In genomic region chr8:107403038-107403781, GRCm38 (mm10) we compare ENCODE assay signal across 8 mouse cellular contexts. TPM values are rescaled to one million over a fixed set of nuclear protein-coding genes. Genes with fewer than 3 reads are reported as not detected.
DNase-seq lines count a peak whose midpoint lies in the region; ATAC-seq and TF ChIP-seq lines count a peak whose summit lies in the region.

Gene Nqo1, minus strand, starts transcription at chr8:107403206.

- 16% methylated on average over 22 of the region's 22 CpGs for WGBS in heart, embryonic 11.5 days (ENCODE audit: insufficient replicate concordance)
- WGBS in kidney, embryonic 15.5 days = 8% methylated on average over 22 of the region's 22 CpGs
- 9% methylated on average over 22 of the region's 22 CpGs for WGBS in limb, embryonic 15.5 days
- WGBS in midbrain, postnatal 0 days = 10% methylated on average over 22 of the region's 22 CpGs

- H3K36me3 ChIP-seq in erythroblast, embryonic 14.5 days (ENCODE audit: control insufficient read depth) = peaks cover 15% of the 10 kb centered on the region
- no peaks in the 10 kb centered on the region for H3K36me3 ChIP-seq in heart, embryonic 11.5 days (ENCODE audit: control insufficient read depth, insufficient read depth, low read length)
- peaks cover 2% of the 10 kb centered on the region for H3K36me3 ChIP-seq in kidney, embryonic 15.5 days
- no peaks in the 10 kb centered on the region for H3K36me3 ChIP-seq in limb, embryonic 15.5 days
- H3K36me3 ChIP-seq in midbrain, postnatal 0 days (ENCODE audit: insufficient read depth, low read length) = no peaks in the 10 kb centered on the region

- peaks cover 67% of the 10 kb centered on the region for H3K4me1 ChIP-seq in erythroblast, embryonic 14.5 days (ENCODE audit: control insufficient read depth)
- peaks cover 5% of the 10 kb centered on the region; the same call in 1 of the 2 replicates for H3K4me1 ChIP-seq in heart, embryonic 11.5 days (ENCODE audit: control insufficient read depth, insufficient read depth, low read length)
- H3K4me1 ChIP-seq in kidney, embryonic 15.5 days = peaks cover 32% of the 10 kb centered on the region
- H3K4me1 ChIP-seq in limb, embryonic 15.5 days = peaks cover 33% of the 10 kb centered on the region
- peaks cover 4% of the 10 kb centered on the region; the same call in 1 of the 2 replicates for H3K4me1 ChIP-seq in midbrain, postnatal 0 days (ENCODE audit: insufficient read depth, low read length)

- H3K27me3 ChIP-seq in erythroblast, embryonic 14.5 days (ENCODE audit: control insufficient read depth) = no peaks in the 10 kb centered on the region
- no peaks in the 10 kb centered on the region for H3K27me3 ChIP-seq in heart, embryonic 11.5 days (ENCODE audit: control insufficient read depth, insufficient read depth, low read length)
- H3K27me3 ChIP-seq in kidney, embryonic 15.5 days = no peaks in the 10 kb centered on the region
- H3K27me3 ChIP-seq in limb, embryonic 15.5 days = no peaks in the 10 kb centered on the region
- no peaks in the 10 kb centered on the region for H3K27me3 ChIP-seq in midbrain, postnatal 0 days (ENCODE audit: insufficient read depth, low read length)

- DNase-seq in CD4-positive helper T cell, adult 2 months (ENCODE audit: low read depth, low spot score) = peak; percentile 53
- peak; percentile 37 for DNase-seq in brain, embryonic 18.5 days (ENCODE audit: low read depth, low spot score)
- peak; percentile 90 for DNase-seq in midbrain, postnatal 0 days (ENCODE audit: low spot score)
- peak; percentile 49 to 64 for DNase-seq in spleen, postnatal 14 days (ENCODE audit: low spot score in 2 of 2)

- H3K27ac ChIP-seq in heart, embryonic 11.5 days (ENCODE audit: low read depth, low read length) = peak within 1 kb of the TSS; percentile 30
- H3K27ac ChIP-seq in kidney, embryonic 15.5 days = peak within 1 kb of the TSS; percentile 48
- peak within 1 kb of the TSS; percentile 73 for H3K27ac ChIP-seq in limb, embryonic 15.5 days
- H3K27ac ChIP-seq in midbrain, postnatal 0 days (ENCODE audit: low read depth, low read length) = peak within 1 kb of the TSS; percentile 4; the same call in 1 of the 2 replicates

- H3K4me2 ChIP-seq in heart, embryonic 11.5 days = peak within 1 kb of the TSS; percentile 58
- peak within 1 kb of the TSS; percentile 69 for H3K4me2 ChIP-seq in kidney, embryonic 15.5 days
- peak within 1 kb of the TSS; percentile 64 for H3K4me2 ChIP-seq in limb, embryonic 15.5 days
- peak within 1 kb of the TSS; percentile 51 for H3K4me2 ChIP-seq in midbrain, postnatal 0 days (ENCODE audit: low read depth, low read length, poor library complexity, severe bottlenecking)

- H3K9ac ChIP-seq in heart, embryonic 11.5 days (ENCODE audit: low read depth, low read length) = peak within 1 kb of the TSS; percentile 30; the same call in 1 of the 2 replicates
- no peak within 1 kb of the TSS for H3K9ac ChIP-seq in kidney, embryonic 15.5 days
- 0 out of 2 replicates have a peak within 1 kb of the TSS, but pooled peaks have one; percentile 14 for H3K9ac ChIP-seq in limb, embryonic 15.5 days
- H3K9ac ChIP-seq in midbrain, postnatal 0 days (replicated peaks; ENCODE audit: low read length, poor library complexity, severe bottlenecking) = no peak within 1 kb of the TSS

- peak within 1 kb of the TSS; percentile 63 for H3K4me3 ChIP-seq in erythroblast, embryonic 14.5 days (replicated peaks)
- peak within 1 kb of the TSS; percentile 15 for H3K4me3 ChIP-seq in heart, embryonic 11.5 days (ENCODE audit: low read depth, low read length)
- H3K4me3 ChIP-seq in kidney, embryonic 15.5 days (replicated peaks) = peak within 1 kb of the TSS; percentile 45
- H3K4me3 ChIP-seq in limb, embryonic 15.5 days = peak within 1 kb of the TSS; percentile 39
- H3K4me3 ChIP-seq in midbrain, postnatal 0 days (ENCODE audit: low read depth, low read length) = peak within 1 kb of the TSS; percentile 31

- peak; percentile 94 for ATAC-seq in heart, embryonic 11.5 days (replicated peaks; ENCODE audit: insufficient number of reproducible peaks, low FRiP score, low TSS enrichment)
- ATAC-seq in kidney, embryonic 15.5 days (replicated peaks; ENCODE audit: low FRiP score) = peak; percentile 97
- peak; percentile 96 for ATAC-seq in limb, embryonic 15.5 days (ENCODE audit: insufficient number of reproducible peaks, low FRiP score, low TSS enrichment, low read depth)
- peak; percentile 96 for ATAC-seq in midbrain, postnatal 0 days (ENCODE audit: low FRiP score)

- no peaks in the 10 kb centered on the region for H3K9me3 ChIP-seq in erythroblast, embryonic 14.5 days (ENCODE audit: control insufficient read depth, low read length)
- H3K9me3 ChIP-seq in heart, embryonic 11.5 days (replicated peaks; ENCODE audit: control insufficient read depth, low read length) = no peaks in the 10 kb centered on the region
- no peaks in the 10 kb centered on the region for H3K9me3 ChIP-seq in kidney, embryonic 15.5 days (replicated peaks)
- no peaks in the 10 kb centered on the region for H3K9me3 ChIP-seq in limb, embryonic 15.5 days
- H3K9me3 ChIP-seq in midbrain, postnatal 0 days (ENCODE audit: low read length) = no peaks in the 10 kb centered on the region

- no peak for TF ChIP-seq CTCF in midbrain, postnatal 0 days (IDR thresholded peaks at IDR 0.05)

RNA-seq across cellular contexts. Expression of gene Nqo1, which starts in this region (rescaled TPM):
- 0.13 and 0.26 TPM in 2 replicates for polyA plus RNA-seq in erythroblast, embryonic 14.5 days (2012)
- polyA plus RNA-seq in heart, embryonic 11.5 days (2014; fragmentation: Nextera tagmentation; extraction: Ambion mirVana) = 6.8 and 6.9 TPM in 2 replicates
- polyA plus RNA-seq in kidney, embryonic 15.5 days (2015; fragmentation: Nextera tagmentation; extraction: Ambion mirVana) = 10.7 and 11.5 TPM in 2 replicates
- 14.6 and 16.5 TPM in 2 replicates for polyA plus RNA-seq in limb, embryonic 15.5 days (2015; fragmentation: Nextera tagmentation; extraction: Ambion mirVana)
- 10.5 and 12.5 TPM in 2 replicates for total RNA-seq in midbrain, postnatal 0 days (2014; rRNA removed)
- polyA plus RNA-seq in midbrain, postnatal 0 days (2015; fragmentation: Nextera tagmentation; extraction: Ambion mirVana) = 12.8 and 15.7 TPM in 2 replicates

Comparison
In these comparisons a context has a peak if more than half of its experiments do, and no peak if none do; other contexts are left out.
1. Peak in every context shown above with its lines: DNase-seq, ATAC-seq, H3K4me3 ChIP-seq and H3K27ac ChIP-seq.
2. DNase-seq: peak in every context shown above with its lines; median percentile 90 in midbrain, postnatal 0 days; 56 in spleen, postnatal 14 days; 53 in CD4-positive helper T cell, adult 2 months; 37 in brain, embryonic 18.5 days.
3. H3K27ac ChIP-seq: peak in every context shown above with its lines; median percentile 73 in limb, embryonic 15.5 days; 48 in kidney, embryonic 15.5 days; 30 in heart, embryonic 11.5 days; 4 in midbrain, postnatal 0 days.
4. H3K9ac ChIP-seq: peak in heart, embryonic 11.5 days (single experiment) and limb, embryonic 15.5 days (single experiment); none in kidney, embryonic 15.5 days (single experiment) and midbrain, postnatal 0 days (single experiment).